Mouse (Mus musculus): ENCODE measurements around the gene Fmo6. TPM values are rescaled to one million over a fixed set of nuclear protein-coding genes. Genes with fewer than 3 reads are reported as not detected.

Gene Fmo6
- polyA plus RNA-seq, 1 experiment from 2014 or later, result not detected

GRCm38 (mm10) chr1:162897838-162898811 is 39.2 kb downstream of the Fmo6 start, which contains the start of gene Fmo2:
Fmo2 (minus strand) TSS chr1:162898726.
- Histone ChIP-seq H3K27me3 (ENCODE audit: poor library complexity, severe bottlenecking) (no peaks in the 10 kb centered on the region), H3K9me3 (no peaks in the 10 kb centered on the region), H3K36me3 (replicated peaks) (no peaks in the 10 kb centered on the region), H3K27ac (no peak within 1 kb of the TSS), H3K4me1 (no peaks in the 10 kb centered on the region), H3K4me3 (no peak within 1 kb of the TSS)
- 69% methylated on average over 14 of the region's 14 CpGs for WGBS
- DNase-seq (ENCODE audit: extremely low spot score, low spot score), result no peak

DNA sequence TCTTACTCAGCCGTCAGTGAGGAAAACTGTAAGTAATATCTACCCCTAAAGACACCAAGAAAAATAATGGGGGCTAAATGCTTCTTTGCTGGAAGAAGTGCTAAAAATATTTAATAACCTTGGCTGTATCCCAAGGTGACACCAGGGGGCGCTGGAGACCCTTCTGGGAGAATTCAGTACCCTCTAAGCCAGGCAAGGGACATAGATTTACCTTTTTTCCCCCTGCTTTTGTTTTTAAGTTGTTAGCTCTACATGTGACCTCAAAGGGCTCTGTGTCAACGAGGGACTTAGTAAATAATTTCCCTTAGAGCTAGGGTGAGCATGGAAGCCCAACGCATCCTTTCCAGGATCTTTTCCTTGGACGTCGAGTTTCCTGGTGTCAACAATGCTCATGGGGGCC is 41.4 kb downstream of the Fmo6 start:
- Histone ChIP-seq H3K4me3 (no peak overlapping the region), H3K9me3 (no peaks in the 10 kb centered on the region), H3K4me1 (no peaks in the 10 kb centered on the region), H3K36me3 (replicated peaks) (no peaks in the 10 kb centered on the region), H3K27ac (no peak overlapping the region), H3K27me3 (ENCODE audit: poor library complexity, severe bottlenecking) (no peaks in the 10 kb centered on the region)
- 48% methylated on average over 6 of the region's 6 CpGs for WGBS
- DNase-seq (ENCODE audit: extremely low spot score, low spot score), result peak; percentile 59

GRCm38 (mm10) chr1:162893014-162893413 is 44.3 kb downstream of the Fmo6 start:
- H3K9me3 ChIP-seq, result no peaks in the 10 kb centered on the region
- no peaks in the 10 kb centered on the region for H3K4me1 ChIP-seq
- WGBS, result 92% methylated on average over 6 of the region's 6 CpGs
- no peak overlapping the region for H3K4me3 ChIP-seq
- no peak overlapping the region for H3K27ac ChIP-seq
- DNase-seq (ENCODE audit: extremely low spot score, low spot score), result no peak
- H3K27me3 ChIP-seq (ENCODE audit: poor library complexity, severe bottlenecking), result no peaks in the 10 kb centered on the region
- no peaks in the 10 kb centered on the region for H3K36me3 ChIP-seq (replicated peaks)

DNA sequence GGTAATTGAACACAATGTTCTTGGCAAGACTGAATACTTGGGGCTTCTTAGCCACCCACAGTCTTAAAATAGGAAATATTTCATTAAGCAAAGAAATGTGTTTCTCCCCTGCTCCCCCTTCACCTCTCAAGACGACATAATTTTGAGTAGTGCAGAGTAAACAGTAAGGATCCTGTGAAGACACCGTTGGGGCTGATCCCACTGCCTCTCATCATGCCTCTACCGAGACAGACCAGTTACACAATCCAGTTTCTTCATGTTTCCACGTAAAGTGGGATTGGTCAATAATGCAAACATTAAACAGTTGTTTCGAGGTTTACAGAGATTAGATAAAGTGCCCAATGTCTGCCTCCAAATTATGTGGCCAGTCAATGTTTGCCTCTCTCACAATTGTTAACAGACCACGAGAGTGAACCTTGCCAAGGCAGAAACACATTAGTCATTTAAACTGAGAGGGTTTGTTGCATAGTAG is 45.3 kb downstream of the Fmo6 start:
- DNase-seq (ENCODE audit: extremely low spot score, low spot score), result no peak
- no peak overlapping the region for H3K27ac ChIP-seq
- H3K9me3 ChIP-seq, result no peaks in the 10 kb centered on the region
- H3K27me3 ChIP-seq (ENCODE audit: poor library complexity, severe bottlenecking), result no peaks in the 10 kb centered on the region
- H3K4me3 ChIP-seq, result no peak overlapping the region
- H3K36me3 ChIP-seq (replicated peaks), result no peaks in the 10 kb centered on the region
- 83% methylated on average over 6 of the region's 6 CpGs for WGBS
- H3K4me1 ChIP-seq, result no peaks in the 10 kb centered on the region

DNA sequence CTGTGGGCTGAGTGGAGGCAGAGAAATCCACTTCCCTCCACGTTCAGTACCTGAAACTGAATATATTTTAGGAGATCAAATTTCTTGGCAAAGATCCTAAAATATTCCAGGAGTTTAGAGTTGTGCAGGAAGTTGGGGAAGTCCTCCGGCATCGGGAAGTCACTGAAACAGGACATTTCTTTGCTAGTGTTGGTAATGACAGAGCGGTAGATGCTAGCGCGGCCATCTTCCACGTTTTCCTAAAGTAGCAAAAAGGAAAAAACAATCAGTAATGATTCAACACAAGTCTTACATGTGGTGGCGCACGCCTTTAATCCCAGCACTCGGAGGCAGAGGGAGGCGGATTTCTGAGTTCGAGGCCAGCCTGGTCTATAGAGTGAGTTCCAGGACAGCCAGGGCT is 48.7 kb downstream of the Fmo6 start:
- H3K4me1 ChIP-seq, result no peaks in the 10 kb centered on the region
- DNase-seq (ENCODE audit: extremely low spot score, low spot score), result no peak
- H3K36me3 ChIP-seq (replicated peaks), result no peaks in the 10 kb centered on the region
- no peaks in the 10 kb centered on the region for H3K9me3 ChIP-seq
- no peak overlapping the region for H3K27ac ChIP-seq
- H3K27me3 ChIP-seq (ENCODE audit: poor library complexity, severe bottlenecking), result no peaks in the 10 kb centered on the region
- H3K4me3 ChIP-seq, result no peak overlapping the region
- 93% methylated on average over 12 of the region's 12 CpGs for WGBS

DNA sequence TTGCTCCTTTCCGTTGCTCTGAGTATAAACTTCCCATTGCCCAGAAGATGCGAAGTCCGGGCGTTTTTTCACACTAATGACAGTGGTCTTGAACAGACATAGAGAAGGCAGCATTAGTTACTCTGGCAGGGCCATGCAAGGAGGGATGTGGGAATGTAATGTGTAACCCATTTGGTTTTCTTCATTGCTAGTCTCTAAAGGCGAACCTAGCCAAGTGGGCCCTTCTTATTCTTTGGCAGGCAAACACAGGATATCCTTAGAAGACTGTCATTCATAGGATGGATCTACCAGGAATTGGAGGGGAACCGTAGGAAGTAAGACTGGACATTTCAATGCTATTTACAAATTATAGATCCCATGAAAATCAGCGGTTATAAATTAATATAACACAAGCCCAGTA is 49.7 kb downstream of the Fmo6 start:
- Histone ChIP-seq H3K9me3 (no peaks in the 10 kb centered on the region), H3K4me1 (no peaks in the 10 kb centered on the region), H3K27me3 (ENCODE audit: poor library complexity, severe bottlenecking) (no peaks in the 10 kb centered on the region), H3K4me3 (no peak overlapping the region), H3K36me3 (replicated peaks) (no peaks in the 10 kb centered on the region), H3K27ac (no peak overlapping the region)
- 95% methylated on average over 7 of the region's 7 CpGs for WGBS
- DNase-seq (ENCODE audit: extremely low spot score, low spot score), result no peak

GRCm38 (mm10) chr1:162886138-162886816 is 51.0 kb downstream of the Fmo6 start:
- no peak overlapping the region for H3K4me3 ChIP-seq
- H3K36me3 ChIP-seq (replicated peaks), result no peaks in the 10 kb centered on the region
- H3K27me3 ChIP-seq (ENCODE audit: poor library complexity, severe bottlenecking), result no peaks in the 10 kb centered on the region
- 88% methylated on average over 11 of the region's 11 CpGs for WGBS
- no peak for DNase-seq (ENCODE audit: extremely low spot score, low spot score)
- no peaks in the 10 kb centered on the region for H3K9me3 ChIP-seq
- H3K27ac ChIP-seq, result no peak overlapping the region
- no peaks in the 10 kb centered on the region for H3K4me1 ChIP-seq

DNA sequence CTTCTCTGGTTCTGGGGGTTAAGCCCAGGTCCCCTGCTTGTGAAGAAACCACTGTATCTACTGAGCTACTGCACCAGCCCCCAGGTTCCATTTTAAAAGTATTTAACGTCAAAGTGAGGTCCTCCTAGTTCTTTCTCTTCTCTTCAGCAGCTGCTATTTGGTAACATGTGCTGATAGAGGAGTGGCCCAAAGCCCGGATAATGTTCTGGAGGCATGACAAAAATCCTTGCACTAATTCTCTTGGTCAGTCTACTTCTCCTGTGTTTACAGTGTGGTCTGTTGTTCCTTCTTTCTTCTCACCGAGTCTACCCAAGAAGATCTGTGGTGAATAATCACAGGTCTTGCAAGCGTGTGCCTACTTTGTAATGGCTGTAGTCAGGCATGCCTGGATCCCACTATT is 54.6 kb downstream of the Fmo6 start:
- 85% methylated on average over 4 of the region's 4 CpGs for WGBS
- no peak overlapping the region for H3K4me3 ChIP-seq
- H3K36me3 ChIP-seq (replicated peaks), result no peaks in the 10 kb centered on the region
- DNase-seq (ENCODE audit: extremely low spot score, low spot score), result no peak
- H3K27me3 ChIP-seq (ENCODE audit: poor library complexity, severe bottlenecking), result no peaks in the 10 kb centered on the region
- H3K4me1 ChIP-seq, result no peaks in the 10 kb centered on the region
- no peaks in the 10 kb centered on the region for H3K9me3 ChIP-seq
- H3K27ac ChIP-seq, result no peak overlapping the region

DNA sequence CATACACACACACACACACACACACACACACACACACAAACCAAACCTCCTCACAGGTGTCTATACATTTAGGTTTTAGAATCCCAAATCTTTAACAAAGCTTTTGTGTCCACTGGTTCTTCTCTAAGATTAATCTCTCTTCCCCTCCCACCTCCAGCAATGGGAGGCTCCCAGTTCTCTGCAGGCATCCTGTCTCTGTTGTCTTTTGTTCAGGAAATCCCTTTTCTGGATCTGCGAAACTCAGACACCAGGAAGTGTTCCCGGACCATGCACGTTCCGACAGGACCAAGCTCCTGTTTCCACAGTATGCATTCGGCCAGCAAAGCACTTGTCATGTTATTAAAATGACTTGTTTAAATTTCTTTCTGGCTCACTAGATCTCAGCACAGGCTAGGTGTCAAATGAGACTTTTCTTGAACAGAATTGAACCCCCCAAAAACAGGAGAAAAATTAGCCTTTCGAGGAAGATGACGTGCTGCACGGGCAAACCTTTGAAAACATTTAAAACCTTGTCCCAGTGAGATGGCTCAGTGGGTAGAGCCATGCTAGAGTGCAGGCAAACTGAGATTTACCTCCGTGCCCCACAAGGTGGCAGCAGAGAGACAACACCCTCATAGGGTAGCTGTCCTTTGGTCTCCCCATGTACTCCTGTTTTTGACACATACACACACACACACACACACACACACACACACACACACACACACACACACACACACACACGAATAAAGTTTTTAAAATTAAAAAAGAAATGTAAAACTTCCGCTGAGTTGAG is 57.5 kb downstream of the Fmo6 start:
- no peak for DNase-seq (ENCODE audit: extremely low spot score, low spot score)
- Histone ChIP-seq H3K4me1 (no peaks in the 10 kb centered on the region; the same call in 1 of the 2 replicates), H3K36me3 (replicated peaks) (no peaks in the 10 kb centered on the region), H3K27ac (no peak overlapping the region), H3K27me3 (ENCODE audit: poor library complexity, severe bottlenecking) (no peaks in the 10 kb centered on the region), H3K4me3 (no peak overlapping the region), H3K9me3 (no peaks in the 10 kb centered on the region)
- WGBS, result 59% methylated on average over 11 of the region's 11 CpGs

GRCm38 (mm10) chr1:162875091-162875490 is 62.2 kb downstream of the Fmo6 start:
- WGBS, result 68% methylated on average over 3 of the region's 3 CpGs
- Histone ChIP-seq H3K9me3 (no peaks in the 10 kb centered on the region), H3K4me3 (no peak overlapping the region), H3K27ac (peak overlapping the region; percentile 63; the same call in 1 of the 2 replicates), H3K4me1 (peaks cover 13% of the 10 kb centered on the region; the same call in 1 of the 2 replicates), H3K27me3 (ENCODE audit: poor library complexity, severe bottlenecking) (no peaks in the 10 kb centered on the region), H3K36me3 (replicated peaks) (no peaks in the 10 kb centered on the region)
- DNase-seq (ENCODE audit: extremely low spot score, low spot score), result no peak

DNA sequence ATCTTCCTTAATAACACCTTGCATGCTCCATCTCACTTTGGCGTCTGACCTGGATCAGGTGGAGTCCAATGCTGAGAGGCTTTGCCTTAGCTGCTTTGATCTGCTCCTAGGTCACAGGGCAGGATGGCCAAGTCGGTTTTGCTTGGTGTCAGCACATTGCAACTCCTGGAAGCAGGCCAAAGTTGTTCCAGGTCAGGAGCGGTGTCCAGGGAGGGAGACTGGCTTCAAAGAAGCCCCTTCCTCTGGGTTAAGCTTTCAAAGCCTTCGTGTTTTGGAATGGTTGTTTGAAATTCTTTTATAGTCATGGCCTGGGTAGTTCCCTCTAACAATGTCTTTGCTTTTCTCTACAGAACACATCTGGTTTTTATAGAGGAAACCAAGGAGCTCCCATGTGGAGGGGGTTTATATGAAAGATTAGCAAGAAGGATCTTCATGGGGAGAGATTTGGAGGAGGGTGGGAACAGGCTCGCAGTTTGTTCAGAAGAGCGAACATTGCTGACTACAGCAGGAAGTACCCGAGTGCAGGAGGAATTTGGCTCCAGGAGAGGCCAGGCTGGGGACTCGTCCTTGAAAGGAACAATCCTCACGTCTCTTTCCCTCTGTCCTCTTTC is 65.5 kb downstream of the Fmo6 start:
- DNase-seq (ENCODE audit: extremely low spot score, low spot score), result no peak
- Histone ChIP-seq H3K4me1 (peaks cover 13% of the 10 kb centered on the region; the same call in 1 of the 2 replicates), H3K4me3 (no peak overlapping the region), H3K9me3 (no peaks in the 10 kb centered on the region), H3K27me3 (ENCODE audit: poor library complexity, severe bottlenecking) (no peaks in the 10 kb centered on the region), H3K27ac (peak overlapping the region; percentile 75), H3K36me3 (replicated peaks) (no peaks in the 10 kb centered on the region)
- 62% methylated on average over 9 of the region's 9 CpGs for WGBS

DNA sequence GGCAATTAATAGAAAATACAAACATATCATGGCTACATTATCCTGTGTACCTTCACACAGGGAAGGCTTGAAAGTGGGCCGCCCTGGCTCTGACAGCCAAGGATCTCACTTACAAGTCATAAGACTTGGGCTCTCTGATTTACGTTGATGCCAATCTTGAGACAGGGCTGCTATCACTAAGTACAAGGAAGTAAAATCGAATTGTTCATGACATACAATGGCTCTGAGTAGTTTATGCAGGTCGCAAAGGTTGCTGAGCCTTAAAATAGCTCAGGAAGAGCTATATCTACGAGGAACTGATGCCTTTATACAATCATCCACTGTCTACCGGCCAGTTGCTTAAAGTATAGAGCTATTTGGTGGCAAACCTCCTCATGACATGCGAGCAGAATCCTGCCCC is 66.3 kb downstream of the Fmo6 start:
- peak overlapping the region; percentile 75; the same call in 1 of the 2 replicates for H3K27ac ChIP-seq

More for the DNA sequence above, 66.3 kb downstream of the Fmo6 start:
- Histone ChIP-seq H3K27me3 (ENCODE audit: poor library complexity, severe bottlenecking) (no peaks in the 10 kb centered on the region), H3K36me3 (replicated peaks) (no peaks in the 10 kb centered on the region), H3K4me3 (no peak overlapping the region), H3K9me3 (no peaks in the 10 kb centered on the region), H3K4me1 (peaks cover 13% of the 10 kb centered on the region; the same call in 1 of the 2 replicates)
- 84% methylated on average over 7 of the region's 7 CpGs for WGBS
- no peak for DNase-seq (ENCODE audit: extremely low spot score, low spot score)

All from forebrain, embryonic 10.5 days (tissue).